Mouse (Mus musculus) bone marrow, adult 2 months (tissue): ENCODE measurements around the gene Foxn2.

Experiments
- CTCF ChIP-seq: fragments of 200-500 bp; IDR thresholded peaks from 2 replicates; pipeline ENCODE4 v1.5.1; 2011; ENCODE audit warnings: low read length, control low read depth; ENCODE audit not compliant: control insufficient read depth, insufficient read depth
- POLR2A ChIP-seq: fragments of 200-500 bp; IDR thresholded peaks from 2 replicates; pipeline ENCODE4 v1.6.1; 2011; ENCODE audit warnings: low read depth, mild to moderate bottlenecking, control low read depth, low read length, borderline replicate concordance; ENCODE audit not compliant: control insufficient read depth

DNA sequence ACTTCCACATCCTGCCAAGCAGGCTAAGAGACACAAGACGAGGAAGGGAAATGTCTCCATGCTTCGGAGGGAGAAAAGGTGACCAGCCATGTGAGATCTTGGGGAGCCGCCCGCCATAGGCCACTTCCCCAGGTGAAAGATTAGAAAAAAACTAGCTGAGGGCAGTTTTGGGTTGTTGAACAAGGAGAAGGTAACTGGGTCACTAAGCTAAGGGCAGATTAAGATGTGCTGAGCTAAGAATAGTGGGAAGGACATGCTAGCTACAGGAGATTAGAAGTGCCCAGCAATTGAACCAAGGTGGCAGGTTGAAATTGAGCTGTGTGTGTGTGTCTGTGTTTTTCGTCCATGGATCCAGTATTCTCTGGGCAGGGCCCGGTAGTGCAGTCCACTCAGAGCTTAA, 27.2 kb downstream of the Foxn2 start:
- no peak for TF ChIP-seq CTCF
- TF ChIP-seq POLR2A = no peak
